Mouse (Mus musculus) right cerebral cortex, postnatal 14 days (tissue): ENCODE data around the gene Usp32.

ENCODE experiments used
- DNase-seq: peaks from one replicate; pipeline ENCODE4 v3.0.0; 2022

Usp32 gene

DNA sequence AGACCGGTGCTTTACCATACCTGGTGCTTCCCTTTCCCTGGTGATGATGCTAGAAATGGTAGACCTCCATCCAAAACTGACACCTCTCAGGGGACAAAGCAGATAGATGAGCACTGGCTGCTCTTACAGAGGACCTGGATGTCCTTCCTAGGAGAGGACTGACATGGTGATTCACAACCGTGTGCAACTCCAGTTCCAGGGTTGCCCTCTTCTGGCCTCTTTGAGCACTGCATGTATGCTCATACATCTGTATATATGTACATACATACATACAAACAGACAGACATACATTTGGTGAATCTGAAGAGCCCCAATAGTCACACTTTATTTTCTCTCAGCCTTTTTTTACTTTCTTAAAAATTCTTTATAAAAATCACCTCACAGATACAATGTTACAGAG lies 161.8 kb downstream of the Usp32 start:
- peak; percentile 73 for DNase-seq

DNA sequence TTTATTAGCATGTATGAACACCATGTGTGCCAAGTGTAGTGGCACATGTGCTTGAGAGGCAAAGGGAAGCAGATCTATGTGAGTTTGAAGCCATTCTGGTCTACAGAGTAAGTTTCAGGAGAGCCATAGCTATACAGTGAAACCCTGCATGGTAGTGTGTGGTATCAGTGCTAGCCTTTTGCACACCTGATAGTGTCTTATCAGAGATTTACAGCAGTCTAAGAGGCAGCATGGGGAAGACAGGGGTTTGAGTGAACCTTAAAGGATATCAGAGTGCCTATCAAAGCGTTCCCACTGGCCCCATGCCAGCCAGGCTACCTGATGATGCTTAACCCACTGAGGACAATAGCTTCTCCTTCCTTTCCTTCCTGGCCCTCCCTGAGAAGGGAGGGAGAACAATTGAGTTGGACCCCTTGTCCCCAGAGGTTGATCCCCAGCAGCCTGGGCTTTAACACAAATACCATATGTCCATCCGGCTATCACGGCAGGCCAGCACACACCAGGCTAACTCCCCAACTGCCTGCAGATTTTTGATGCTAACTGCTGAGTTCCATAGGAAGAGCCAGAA lies 162.5 kb downstream of the Usp32 start:
- no peak for DNase-seq

DNA sequence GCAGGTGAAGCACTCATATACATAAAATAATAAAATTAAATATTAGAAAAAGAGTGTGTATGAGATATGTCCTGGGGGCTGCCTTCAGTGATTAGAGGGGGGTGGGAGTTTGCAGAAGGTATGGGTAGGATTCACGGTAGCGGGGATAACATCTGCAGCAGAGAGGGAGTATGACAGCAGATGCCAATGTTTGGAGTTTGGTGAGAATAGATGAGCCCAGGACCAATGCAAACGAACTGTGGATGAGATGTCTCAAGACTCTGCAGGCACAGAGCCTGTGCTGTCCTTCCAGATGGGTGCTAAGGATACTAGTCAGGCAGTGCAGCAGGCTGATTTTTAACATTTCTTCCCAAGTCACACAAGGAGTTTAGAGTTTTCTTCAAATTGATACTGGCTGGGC lies 163.3 kb downstream of the Usp32 start:
- DNase-seq: no peak

DNA sequence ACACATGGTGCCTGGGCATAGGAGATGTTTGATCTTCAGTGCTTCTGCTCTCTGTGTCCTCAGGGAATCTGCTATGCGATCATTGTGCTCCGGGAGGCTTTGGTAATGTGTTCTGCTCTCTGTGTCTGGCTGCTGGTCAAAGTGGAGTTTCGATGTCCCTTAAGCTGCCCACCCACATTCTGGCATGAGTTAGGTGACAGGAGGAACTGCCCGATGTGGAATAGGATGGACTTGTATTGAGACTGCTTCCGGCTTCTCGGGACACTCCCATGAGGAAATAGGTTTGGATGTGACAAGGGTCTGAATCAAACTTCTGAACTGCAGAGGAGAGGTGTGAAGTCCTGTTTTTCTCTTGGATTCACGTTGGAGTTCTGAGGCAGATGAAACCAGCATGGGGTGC lies 165.4 kb downstream of the Usp32 start:
- no peak for DNase-seq

DNA sequence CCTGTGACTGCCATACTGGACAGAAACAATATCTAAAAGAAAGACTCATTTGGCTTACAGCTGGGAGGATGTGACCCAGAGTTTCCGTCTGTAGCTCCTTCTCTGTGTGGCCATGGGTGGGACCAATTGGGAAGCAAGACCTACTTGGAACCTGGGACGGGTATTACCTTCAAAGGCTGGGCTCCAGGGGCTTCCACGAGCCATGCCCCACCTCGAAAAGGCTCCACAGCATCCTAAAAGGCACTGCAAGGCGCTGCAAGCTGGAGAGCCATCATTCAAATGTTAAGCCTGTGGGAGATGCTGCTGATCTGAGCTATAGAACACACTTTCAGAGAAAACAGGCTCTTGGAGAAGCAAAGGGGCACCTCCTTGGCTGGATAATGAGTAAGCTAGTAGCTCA lies 166.3 kb downstream of the Usp32 start:
- DNase-seq: no peak

DNA sequence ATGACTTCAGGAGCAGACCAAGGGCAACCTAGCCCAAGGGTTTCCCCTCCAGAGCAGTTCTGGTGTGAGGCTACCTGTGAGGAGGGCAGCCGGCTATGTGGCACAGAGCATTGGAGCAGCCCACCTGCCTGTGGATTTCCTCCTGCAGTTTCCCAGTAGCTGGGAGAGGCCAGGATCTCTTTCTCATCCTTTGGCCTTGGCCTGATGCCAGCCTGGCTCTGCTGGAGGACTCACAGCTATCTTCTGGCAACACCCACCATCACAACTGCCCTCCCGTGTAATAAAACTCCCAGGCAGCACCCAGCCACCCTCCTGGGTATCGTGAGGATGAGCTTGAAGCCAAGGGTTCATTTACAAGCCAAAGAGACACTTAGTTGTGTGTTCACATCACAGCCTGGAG lies 167.9 kb downstream of the Usp32 start:
- DNase-seq: no peak

DNA sequence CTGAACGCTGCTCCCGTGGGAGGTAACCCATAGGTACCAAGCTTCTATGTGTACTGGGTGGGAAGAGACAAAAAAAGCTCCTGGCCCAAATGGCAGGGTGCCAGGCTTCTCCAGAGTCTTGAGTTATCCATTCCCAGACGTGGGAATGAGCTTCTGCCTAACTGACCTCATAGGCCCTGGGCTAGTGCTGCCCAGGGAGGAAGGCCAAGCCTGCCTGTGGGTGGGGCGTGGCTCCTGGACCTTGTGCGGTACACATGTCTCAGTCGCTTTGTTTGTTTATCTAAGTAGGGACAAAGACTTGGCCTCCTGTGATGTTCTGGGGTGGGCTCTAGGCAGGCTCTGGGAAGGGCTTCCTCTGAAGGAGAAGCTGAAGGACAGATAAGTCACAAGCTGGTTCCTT lies 171.2 kb downstream of the Usp32 start:
- DNase-seq: peak; percentile 72

DNA sequence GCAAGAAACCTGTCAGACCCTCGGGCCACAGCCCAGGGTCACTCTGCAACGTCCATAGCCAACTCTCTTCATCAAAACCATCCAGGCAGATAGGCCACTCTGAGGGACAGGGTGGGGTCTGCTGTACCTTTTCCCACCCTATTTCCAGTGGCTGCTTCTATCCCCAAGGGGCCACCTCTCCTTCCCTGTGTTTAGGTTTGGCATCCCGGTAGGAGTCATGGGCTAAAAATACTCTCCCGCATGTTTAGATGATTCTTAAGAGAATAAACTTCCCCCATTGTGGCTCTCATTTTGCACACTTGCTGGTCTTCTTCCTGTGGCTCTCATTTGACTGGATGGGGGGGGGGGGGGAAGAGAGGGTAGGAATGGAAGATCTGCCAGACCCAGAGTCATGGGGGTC lies 171.7 kb downstream of the Usp32 start:
- no peak for DNase-seq

DNA sequence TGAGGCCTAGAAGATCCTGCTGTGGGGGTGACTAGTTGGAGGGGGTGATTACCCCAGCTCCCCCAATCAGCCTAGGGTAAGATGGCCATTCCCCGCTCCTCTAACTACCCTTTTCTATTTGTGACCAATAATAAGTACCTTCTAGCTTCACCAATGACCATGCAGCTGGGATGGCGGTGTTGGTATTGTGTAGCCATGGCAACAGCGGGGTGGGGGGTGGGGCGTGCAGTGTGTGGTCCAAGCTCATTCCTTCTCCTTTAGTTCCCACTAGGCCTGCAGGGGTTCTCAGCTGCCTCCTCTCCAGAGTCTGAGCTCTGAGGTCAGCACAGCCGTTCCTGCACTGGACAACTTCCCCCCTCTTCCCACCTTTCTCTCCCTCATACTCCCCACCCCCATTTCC lies 172.8 kb downstream of the Usp32 start:
- DNase-seq: no peak

DNA sequence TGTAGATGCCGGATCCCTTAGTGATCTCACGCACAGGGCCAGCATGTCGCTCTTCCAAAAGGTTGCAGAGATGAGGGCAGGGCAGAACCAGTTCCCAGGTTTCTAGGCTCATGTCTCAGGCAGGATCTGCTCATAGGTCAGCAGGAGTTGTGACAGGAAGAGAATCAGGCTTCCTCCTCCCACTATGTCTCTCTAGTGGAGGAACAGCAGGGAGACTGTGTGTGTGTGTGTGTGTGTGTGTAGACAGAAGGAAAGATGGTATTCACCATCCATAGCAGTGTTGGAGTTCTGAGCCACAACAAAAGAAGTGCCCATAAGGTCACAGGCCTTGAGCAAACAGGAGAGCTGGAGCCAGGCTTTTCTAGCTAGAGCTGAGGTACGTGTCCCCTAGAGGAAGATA lies 173.3 kb downstream of the Usp32 start:
- no peak for DNase-seq

DNA sequence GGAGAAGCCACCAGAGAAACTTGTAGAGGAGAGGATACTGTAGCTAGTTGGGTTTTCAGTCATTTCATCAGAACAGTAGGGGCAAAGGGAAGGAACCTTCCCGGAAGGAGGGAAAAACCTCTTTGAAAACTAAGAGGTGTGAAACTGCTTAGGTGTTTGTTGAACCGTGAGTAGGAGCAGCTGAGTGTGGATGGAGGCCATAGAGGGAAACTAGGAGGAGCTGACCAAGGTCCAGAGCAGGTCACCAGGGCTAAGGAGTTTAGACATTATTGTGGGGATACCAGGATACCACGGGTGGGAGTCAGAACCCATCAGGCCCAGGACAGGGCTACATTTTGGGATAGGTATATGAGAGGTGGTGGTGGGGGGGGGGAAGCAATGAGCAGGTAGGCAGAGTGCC lies 176.4 kb downstream of the Usp32 start:
- no peak for DNase-seq

DNA sequence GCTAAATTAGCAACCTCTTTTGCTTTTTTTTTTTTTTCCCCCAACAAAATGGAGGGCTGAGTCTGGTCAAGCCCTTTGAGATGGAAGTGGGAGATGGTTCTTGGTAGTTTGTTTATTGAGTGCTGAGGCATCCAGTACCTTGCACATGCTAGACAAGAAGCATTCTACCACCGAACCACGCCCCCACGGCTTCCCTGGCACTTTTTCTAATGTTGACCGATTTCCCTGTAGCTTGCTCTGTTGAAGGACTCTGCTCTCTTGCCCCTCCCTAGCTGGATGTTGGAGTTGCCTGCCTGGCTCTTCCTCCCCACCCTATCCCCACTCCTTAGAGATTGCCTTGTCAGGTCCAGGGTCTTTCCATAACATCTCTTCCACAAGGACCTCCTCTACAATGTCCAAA lies 177.4 kb downstream of the Usp32 start:
- DNase-seq: no peak

DNA sequence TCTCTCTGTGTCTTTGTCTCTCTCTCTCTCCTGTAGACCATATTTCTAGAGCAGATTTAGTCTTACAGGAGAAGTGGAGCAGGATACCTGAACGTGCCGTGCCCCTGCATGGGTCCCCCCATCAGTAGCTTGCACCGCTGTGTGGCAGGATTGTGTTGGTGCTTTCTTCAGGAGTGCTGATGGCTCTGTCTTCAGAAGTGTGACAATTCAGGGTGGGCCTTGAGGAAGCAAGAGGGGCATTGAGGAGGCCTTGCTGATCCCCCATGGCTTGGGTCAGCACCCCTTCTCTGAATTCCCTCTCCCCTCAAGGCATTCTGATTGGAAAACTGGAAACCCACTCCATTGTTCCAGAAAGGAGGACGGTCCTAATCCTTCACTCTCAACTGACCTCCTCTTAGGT lies 178.4 kb downstream of the Usp32 start:
- DNase-seq: no peak

DNA sequence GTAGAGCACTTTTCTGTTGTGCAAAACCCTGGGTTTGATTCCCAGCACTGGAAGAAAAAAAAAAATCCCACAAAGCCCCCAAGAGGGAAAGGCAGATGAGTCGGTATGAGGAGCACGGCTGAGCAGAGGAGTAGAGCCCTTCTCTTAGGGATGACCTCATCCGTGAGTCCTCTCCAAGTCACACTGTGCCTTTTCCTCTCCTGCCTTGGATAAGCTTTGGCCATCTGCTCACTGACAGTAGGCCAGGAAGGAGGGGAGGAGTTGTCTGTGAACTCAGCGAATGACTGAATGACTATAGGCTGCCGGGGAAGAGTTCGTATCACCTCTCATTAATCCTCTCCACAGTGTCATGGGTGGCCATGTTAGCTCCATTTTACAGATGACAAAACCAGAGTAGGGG lies 179.2 kb downstream of the Usp32 start:
- no peak for DNase-seq

DNA sequence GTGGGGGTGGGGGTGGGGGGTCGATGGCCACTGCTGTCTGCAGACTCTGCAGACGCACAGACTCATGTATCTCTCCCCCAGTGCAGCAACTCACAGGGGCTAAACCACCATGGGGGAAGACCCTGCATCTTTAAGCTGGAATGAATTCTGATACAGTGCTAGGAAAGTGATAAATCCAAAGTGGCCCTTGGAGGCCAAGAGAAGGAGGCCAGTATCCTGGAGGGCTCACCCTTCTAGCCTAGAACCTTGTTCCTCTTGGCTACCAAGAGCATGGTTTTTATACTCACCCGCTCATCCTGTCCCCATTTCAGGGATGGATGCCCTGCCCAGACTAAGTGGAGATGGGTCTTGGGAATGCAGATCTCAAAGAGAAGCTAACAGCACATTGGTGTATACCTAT lies 179.7 kb downstream of the Usp32 start:
- no peak for DNase-seq

DNA sequence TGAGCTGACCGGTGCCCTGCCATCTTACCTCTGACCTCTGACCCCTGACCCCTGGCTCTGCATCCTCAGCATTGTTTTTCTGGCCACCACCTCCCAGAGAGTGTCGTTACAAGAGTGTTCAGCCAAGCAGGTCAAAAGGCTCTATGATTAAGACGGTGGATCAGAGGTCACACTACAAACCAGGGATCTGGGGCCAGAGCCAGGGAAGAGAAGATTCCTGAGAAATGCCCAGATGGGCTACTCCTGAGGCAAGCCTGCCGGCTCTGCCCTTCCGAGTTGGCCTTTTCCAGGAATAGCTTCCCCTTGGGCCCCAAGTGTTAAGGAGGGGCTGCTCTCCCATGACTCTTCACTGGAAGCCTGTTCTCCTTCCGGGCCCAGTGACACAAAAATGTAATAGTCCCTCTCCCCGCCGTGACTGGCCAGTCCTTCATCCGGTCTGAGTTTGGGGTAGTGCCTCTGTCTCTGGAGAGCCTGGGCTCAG lies 180.2 kb downstream of the Usp32 start:
- DNase-seq: no peak

DNA sequence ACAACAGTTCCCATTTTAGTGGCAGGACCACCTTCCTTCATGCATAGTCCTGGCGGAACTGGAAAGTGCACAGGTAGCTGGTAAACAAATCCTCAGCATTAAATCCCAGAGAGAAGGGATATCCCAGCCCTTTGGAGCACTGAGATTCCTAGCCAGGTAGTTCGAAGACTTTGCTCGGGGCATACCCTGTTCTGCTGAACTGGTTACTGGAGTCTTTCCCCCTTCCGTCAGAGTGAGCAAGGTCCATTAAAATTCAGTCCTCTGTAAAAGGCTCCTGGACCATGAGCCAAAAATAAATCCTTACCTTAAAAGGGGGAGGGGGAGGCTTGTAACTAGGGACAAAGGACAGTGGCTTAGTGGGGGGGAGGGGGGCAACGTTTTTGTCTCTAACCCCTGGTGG lies 180.8 kb downstream of the Usp32 start:
- DNase-seq: no peak

DNA sequence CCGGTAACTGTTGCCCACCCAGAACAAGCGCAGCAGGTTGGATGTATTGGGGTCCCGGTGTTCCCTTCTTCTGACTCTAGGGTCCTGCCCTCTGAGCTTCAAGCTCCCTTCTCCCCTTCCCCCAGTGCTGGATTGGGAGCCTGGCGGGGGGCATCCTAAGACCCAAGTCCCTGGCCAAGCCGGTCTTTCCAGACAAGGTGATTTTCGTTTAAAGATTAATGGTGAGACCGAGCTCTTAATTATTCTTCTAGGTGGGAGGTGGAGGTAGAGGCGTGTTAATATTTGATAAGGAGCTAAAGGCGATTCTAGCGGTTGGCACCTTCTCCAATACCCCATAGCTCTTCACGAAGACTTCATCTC lies 181.7 kb downstream of the Usp32 start:
- no peak for DNase-seq

DNA sequence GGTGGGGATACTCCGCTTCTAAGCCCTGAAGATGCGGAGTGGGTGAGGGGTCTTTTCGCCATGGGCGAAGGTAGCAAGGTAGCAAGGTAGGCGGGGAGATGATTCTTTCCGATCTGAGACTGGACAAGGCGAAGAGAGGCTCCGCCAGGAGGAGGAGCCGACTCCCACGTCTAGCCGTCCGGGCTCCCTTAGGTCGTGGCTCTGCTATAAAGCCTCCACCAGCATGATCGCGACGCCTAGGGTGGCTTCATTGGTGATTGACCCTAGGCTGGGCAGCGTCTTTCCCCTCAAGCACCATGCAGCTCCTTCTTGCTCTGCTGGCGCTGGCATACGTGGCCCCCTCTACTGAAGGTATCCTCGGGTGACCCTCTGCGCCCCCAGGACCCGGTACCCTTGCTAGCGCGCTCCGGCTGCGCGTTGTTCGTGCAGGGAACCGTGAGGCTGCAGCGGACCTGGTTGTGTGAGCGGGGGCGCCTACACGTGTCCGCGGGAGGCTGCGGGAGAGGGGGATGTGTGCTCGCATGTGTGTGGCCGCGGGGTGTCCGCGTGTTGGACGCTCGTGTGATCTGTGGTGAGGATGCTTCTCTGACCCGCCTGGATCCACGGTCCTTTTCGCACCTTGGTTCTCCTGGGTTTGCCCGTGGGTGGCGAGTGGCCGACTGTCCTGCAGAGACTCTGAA lies 182.2 kb downstream of the Usp32 start, which contains the start of gene Car4:
Gene Car4, plus strand, starts transcription at position 196 of the 680 bp plus-strand sequence.
- peak; percentile 51 for DNase-seq

DNA sequence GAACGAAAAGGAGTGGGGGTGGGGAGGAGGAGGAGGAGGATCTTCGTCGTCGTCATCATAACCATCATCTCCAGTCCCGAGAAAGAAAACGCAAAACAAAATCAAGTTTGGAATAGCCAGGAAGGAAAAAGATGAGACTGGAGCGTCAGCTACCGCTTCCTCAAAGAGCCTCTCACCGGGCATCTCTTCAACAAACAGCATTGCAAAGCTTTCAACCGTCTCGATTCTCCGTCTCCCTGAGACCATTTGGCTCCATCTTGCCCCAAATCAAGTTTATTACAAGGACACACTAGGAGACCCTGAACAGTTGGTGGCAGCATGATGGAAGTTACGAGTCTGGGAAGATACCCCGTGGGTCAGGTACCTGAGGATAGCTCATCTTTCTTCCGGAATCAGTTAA lies 182.8 kb downstream of the Usp32 start:
- DNase-seq: no peak

DNA sequence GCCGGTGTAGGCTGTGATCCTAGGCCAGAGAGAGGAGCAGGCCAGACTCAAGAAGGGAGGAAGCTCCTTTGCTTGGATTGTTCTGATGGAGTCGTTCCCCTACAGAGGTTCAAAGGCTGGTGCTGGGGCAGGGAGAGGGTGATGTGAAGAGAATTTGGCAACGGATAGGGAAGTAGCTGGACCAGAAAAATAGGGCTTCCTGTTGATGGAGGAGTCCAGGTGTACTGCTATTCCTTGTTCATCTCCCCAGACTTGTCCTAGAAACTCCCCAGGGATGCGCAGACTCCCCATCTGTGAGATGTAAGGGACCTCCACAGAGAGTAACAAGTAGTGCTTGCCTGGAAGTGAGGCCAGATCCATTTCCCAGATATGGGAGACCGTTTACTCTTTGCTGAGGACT lies 183.6 kb downstream of the Usp32 start:
- DNase-seq: no peak

DNA sequence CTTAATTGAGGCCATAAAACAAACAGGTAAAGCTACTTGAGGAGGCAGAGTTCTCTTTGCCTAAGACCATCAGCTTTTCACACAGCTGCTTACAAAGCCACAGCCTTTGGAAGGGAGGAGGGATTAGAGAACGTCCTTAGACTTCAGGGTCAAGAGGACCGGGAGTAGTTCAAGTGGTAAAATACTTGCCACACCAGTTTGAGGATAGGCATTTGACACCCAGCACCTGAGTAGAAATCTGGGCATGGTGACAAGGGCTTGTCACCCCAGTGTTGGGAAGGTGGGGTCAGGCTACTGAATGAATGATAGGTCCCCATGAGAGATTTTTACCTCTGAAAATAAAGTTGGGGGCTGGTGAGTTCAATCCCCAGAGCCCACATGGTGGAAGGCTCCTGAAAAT lies 187.3 kb downstream of the Usp32 start:
- no peak for DNase-seq

DNA sequence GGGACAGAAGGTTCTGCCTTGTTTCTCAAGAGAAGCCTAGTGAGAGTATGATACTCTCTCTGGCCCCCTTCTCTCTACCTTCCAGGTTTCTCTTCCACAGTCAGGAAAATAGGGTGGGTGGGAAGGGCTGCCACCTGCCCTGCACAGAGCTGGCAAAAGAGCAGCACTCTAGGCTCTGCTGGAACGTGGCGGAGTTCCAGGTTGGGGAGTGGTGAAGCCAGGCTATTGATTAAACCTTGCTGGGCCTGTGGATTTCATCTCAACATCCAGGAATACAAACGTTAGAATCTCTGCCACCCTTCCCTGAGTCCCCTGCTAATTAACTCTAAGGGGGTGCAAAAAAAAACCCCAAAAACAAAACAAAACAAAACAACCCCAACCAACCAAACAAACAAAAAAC lies 191.4 kb downstream of the Usp32 start:
- no peak for DNase-seq

DNA sequence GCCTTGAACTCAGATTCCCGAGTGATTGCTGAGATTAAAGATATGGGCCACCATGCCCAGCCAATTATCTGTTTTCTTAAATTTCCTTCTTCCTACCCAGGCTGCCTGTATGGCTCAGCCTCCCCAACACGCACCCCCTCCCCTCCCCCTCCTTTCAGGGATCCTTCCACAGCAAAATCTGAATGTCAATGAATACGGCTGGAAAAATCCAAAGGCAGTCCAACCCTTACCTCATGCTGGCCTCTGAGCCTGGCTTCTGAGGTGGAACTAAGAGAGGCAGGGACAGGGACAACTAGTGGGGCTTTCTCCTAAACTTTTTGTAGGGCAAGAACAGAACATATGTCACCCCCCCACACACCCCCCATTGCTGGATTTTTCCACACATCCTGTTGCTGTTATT lies 191.8 kb downstream of the Usp32 start:
- DNase-seq: no peak

DNA sequence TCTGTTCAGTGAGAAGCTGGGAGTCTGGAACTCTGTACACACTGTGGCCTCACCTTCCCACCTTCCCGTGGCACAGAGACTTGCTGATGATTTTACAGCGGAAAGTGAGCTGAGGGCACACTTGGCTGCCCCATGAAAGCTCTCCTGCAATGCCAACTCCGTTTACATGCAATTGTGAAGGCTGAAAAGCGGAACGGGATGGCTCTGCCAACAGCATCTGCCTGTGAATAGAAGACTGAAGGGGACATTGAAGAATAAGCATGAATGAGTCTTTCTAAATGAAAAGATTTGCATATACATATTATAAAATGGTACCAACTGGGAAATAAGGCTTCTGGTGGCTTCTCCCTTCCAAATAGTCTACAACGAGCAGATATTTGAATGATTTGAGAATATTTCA lies 192.8 kb downstream of the Usp32 start:
- no peak for DNase-seq
